ENCODE assay signal across 8 mouse cellular contexts in genomic region chr1:131555042-131555812, GRCm38 (mm10). TPM values are rescaled to one million over a fixed set of nuclear protein-coding genes. Genes with fewer than 3 reads are reported as not detected.
DNase-seq lines count a peak whose midpoint lies in the region; ATAC-seq and TF ChIP-seq lines count a peak whose summit lies in the region.

No protein-coding gene starts in this region.

- peaks cover 10% of the 10 kb centered on the region for H3K9me3 ChIP-seq in ES-Bruce4 (replicated peaks; ENCODE audit: control insufficient read depth, insufficient read depth, low read length, poor library complexity, severe bottlenecking)
- no peaks in the 10 kb centered on the region for H3K9me3 ChIP-seq in forebrain, embryonic 14.5 days (replicated peaks; ENCODE audit: control insufficient read depth, low read length)
- no peaks in the 10 kb centered on the region for H3K9me3 ChIP-seq in liver, embryonic 16.5 days (replicated peaks; ENCODE audit: control insufficient read depth, low read length)
- H3K9me3 ChIP-seq in neural tube, embryonic 13.5 days, result no peaks in the 10 kb centered on the region

- peak overlapping the region; percentile 36 for H3K4me2 ChIP-seq in forebrain, embryonic 14.5 days (ENCODE audit: low read length)
- H3K4me2 ChIP-seq in liver, embryonic 16.5 days (ENCODE audit: low read depth, low read length), result no peak overlapping the region
- H3K4me2 ChIP-seq in neural tube, embryonic 13.5 days, result peak overlapping the region; percentile 39

- no peak overlapping the region for H3K9ac ChIP-seq in ES-Bruce4 (ENCODE audit: low read depth, poor library complexity, severe bottlenecking)
- H3K9ac ChIP-seq in forebrain, embryonic 14.5 days (ENCODE audit: low read length), result peak overlapping the region; percentile 58
- H3K9ac ChIP-seq in liver, embryonic 16.5 days (ENCODE audit: low read depth, low read length), result no peak overlapping the region
- peak overlapping the region; percentile 62 for H3K9ac ChIP-seq in neural tube, embryonic 13.5 days

- TF ChIP-seq CTCF in ES-Bruce4 (IDR thresholded peaks at IDR 0.05; ENCODE audit: low read depth, low read length), result peak; percentile 70

- intact Hi-C loops in heart, postnatal 14 days (cut with DNase I), result loop anchor here (2.0 to 5.0 kb wide), 2 partner anchors 193 to 264 kb away; no protein-coding TSS in a partner anchor

- no peak overlapping the region for H3K27ac ChIP-seq in ES-Bruce4 (ENCODE audit: insufficient read depth, low read length)
- H3K27ac ChIP-seq in forebrain, embryonic 14.5 days (ENCODE audit: low read depth, low read length), result peak overlapping the region; percentile 59; the same call in 1 of the 2 replicates
- no peak overlapping the region for H3K27ac ChIP-seq in liver, embryonic 16.5 days (ENCODE audit: low read length)
- peak overlapping the region; percentile 79 for H3K27ac ChIP-seq in neural tube, embryonic 13.5 days (replicated peaks)

- no peaks in the 10 kb centered on the region for H3K27me3 ChIP-seq in ES-Bruce4 (ENCODE audit: control insufficient read depth, insufficient read depth, low read length, poor library complexity, severe bottlenecking)
- H3K27me3 ChIP-seq in forebrain, embryonic 14.5 days (replicated peaks; ENCODE audit: control insufficient read depth, insufficient read depth, low read length), result no peaks in the 10 kb centered on the region
- no peaks in the 10 kb centered on the region for H3K27me3 ChIP-seq in liver, embryonic 16.5 days (ENCODE audit: control insufficient read depth, insufficient read depth, low read depth, low read length)
- H3K27me3 ChIP-seq in neural tube, embryonic 13.5 days, result no peaks in the 10 kb centered on the region

- no peak overlapping the region for H3K4me3 ChIP-seq in ES-Bruce4 (ENCODE audit: low read depth, low read length)
- H3K4me3 ChIP-seq in forebrain, embryonic 14.5 days (ENCODE audit: low read depth, low read length), result no peak overlapping the region
- no peak overlapping the region for H3K4me3 ChIP-seq in liver, embryonic 16.5 days (ENCODE audit: low read depth, low read length)
- H3K4me3 ChIP-seq in neural tube, embryonic 13.5 days, result no peak overlapping the region

- peak; percentile 89 for ATAC-seq in cerebellum, adult (ENCODE audit: insufficient number of reproducible peaks, low FRiP score, low TSS enrichment)
- ATAC-seq in forebrain, embryonic 14.5 days, result peak; percentile 99
- ATAC-seq in liver, embryonic 16.5 days (ENCODE audit: low read depth), result 0 out of 2 replicates have a peak, but pooled peaks have one; percentile 27
- peak; percentile 98 for ATAC-seq in neural tube, embryonic 13.5 days (ENCODE audit: low read depth)

- TF ChIP-seq EP300 in ES-Bruce4 (IDR thresholded peaks at IDR 0.05; ENCODE audit: insufficient read depth, low read depth, low read length), result no peak

- WGBS in forebrain, embryonic 14.5 days, result 2% methylated on average over 13 of the region's 13 CpGs
- WGBS in large intestine, adult 2 months, result under 1% methylated on average over 13 of the region's 13 CpGs
- 5% methylated on average over 13 of the region's 13 CpGs for WGBS in liver, embryonic 16.5 days (ENCODE audit: insufficient replicate concordance)
- WGBS in neural tube, embryonic 13.5 days, result 11% methylated on average over 13 of the region's 13 CpGs

- H3K4me1 ChIP-seq in ES-Bruce4 (ENCODE audit: control insufficient read depth, insufficient read depth, low read length), result no peaks in the 10 kb centered on the region
- H3K4me1 ChIP-seq in forebrain, embryonic 14.5 days (ENCODE audit: control insufficient read depth, insufficient read depth, low read length), result peaks cover 4% of the 10 kb centered on the region; the same call in 1 of the 2 replicates
- no peaks in the 10 kb centered on the region for H3K4me1 ChIP-seq in liver, embryonic 16.5 days (ENCODE audit: control insufficient read depth, low read depth, low read length)
- peaks cover 4% of the 10 kb centered on the region for H3K4me1 ChIP-seq in neural tube, embryonic 13.5 days (replicated peaks)

- TF ChIP-seq POLR2A in ES-Bruce4 (IDR thresholded peaks at IDR 0.05; ENCODE audit: insufficient read depth, low read length), result no peak

- DNase-seq in forebrain, embryonic 14.5 days (ENCODE audit: low spot score), result peak; percentile 96
- peak; percentile 79 to 86 for DNase-seq in heart, postnatal 14 days
- DNase-seq in large intestine, adult 2 months (ENCODE audit: low read depth, low spot score), result peak; percentile 45
- peak; percentile 93 for DNase-seq in telencephalon, adult 2 months (ENCODE audit: low read depth, low spot score)

- no peaks in the 10 kb centered on the region for H3K36me3 ChIP-seq in ES-Bruce4 (ENCODE audit: control insufficient read depth, insufficient read depth, low read length, poor library complexity, severe bottlenecking)
- no peaks in the 10 kb centered on the region for H3K36me3 ChIP-seq in forebrain, embryonic 14.5 days (ENCODE audit: control insufficient read depth, insufficient read depth, low read length)
- H3K36me3 ChIP-seq in liver, embryonic 16.5 days (ENCODE audit: control insufficient read depth, insufficient read depth), result no peaks in the 10 kb centered on the region
- no peaks in the 10 kb centered on the region for H3K36me3 ChIP-seq in neural tube, embryonic 13.5 days

RNA-seq across cellular contexts. Expression of gene Fam72a, which starts 27.5 kb away (rescaled TPM):
- polyA plus RNA-seq in ES-Bruce4 (2011; ENCODE audit: insufficient read depth, insufficient read length, low read depth, missing spikeins), result 6.4 and 6.6 TPM in 2 replicates
- polyA plus RNA-seq in forebrain, embryonic 14.5 days (2014; fragmentation: Nextera tagmentation; extraction: Ambion mirVana), result 2.3 and 2.7 TPM in 2 replicates
- total RNA-seq in heart, postnatal 14 days (2021), result under 1 TPM; 0.83 to 0.93 TPM
- polyA plus RNA-seq in large intestine, adult 2 months (2012; rRNA removed), result 0.60 and 0.69 TPM in 2 replicates
- 0.97 and 1.3 TPM in 2 replicates for polyA plus RNA-seq in liver, embryonic 16.5 days (2015; fragmentation: Nextera tagmentation; extraction: Ambion mirVana)
- 0.84 and 1.7 TPM in 2 replicates for polyA plus RNA-seq in neural tube, embryonic 13.5 days (2015; fragmentation: Nextera tagmentation; extraction: Ambion mirVana)

RNA-seq across cellular contexts. Expression of gene Srgap2, which starts 28.1 kb away (rescaled TPM):
- 78.9 and 83.8 TPM in 2 replicates for polyA plus RNA-seq in ES-Bruce4 (2011; ENCODE audit: insufficient read depth, insufficient read length, low read depth, missing spikeins)
- polyA plus RNA-seq in forebrain, embryonic 14.5 days (2014; fragmentation: Nextera tagmentation; extraction: Ambion mirVana), result 15.3 and 22.4 TPM in 2 replicates
- total RNA-seq in heart, postnatal 14 days (2021), result 10 to 100 TPM; 25.0 to 29.4 TPM
- polyA plus RNA-seq in large intestine, adult 2 months (2012; rRNA removed), result 6.0 and 7.6 TPM in 2 replicates
- 3.7 and 5.3 TPM in 2 replicates for polyA plus RNA-seq in liver, embryonic 16.5 days (2015; fragmentation: Nextera tagmentation; extraction: Ambion mirVana)
- 13.4 and 18.4 TPM in 2 replicates for polyA plus RNA-seq in neural tube, embryonic 13.5 days (2015; fragmentation: Nextera tagmentation; extraction: Ambion mirVana)

RNA-seq across cellular contexts. Expression of gene Avpr1b, which starts 43.8 kb away (rescaled TPM):
- polyA plus RNA-seq in ES-Bruce4 (2011; ENCODE audit: insufficient read depth, insufficient read length, low read depth, missing spikeins), result 0.49 TPM in 1 of 2 replicates, not detected in the other
- polyA plus RNA-seq in forebrain, embryonic 14.5 days (2014; fragmentation: Nextera tagmentation; extraction: Ambion mirVana), result not detected in 2 replicates
- total RNA-seq in heart, postnatal 14 days (2021), result not detected
- polyA plus RNA-seq in large intestine, adult 2 months (2012; rRNA removed), result 0.03 and 0.07 TPM in 2 replicates
- polyA plus RNA-seq in liver, embryonic 16.5 days (2015; fragmentation: Nextera tagmentation; extraction: Ambion mirVana), result not detected in 2 replicates
- not detected in 2 replicates for polyA plus RNA-seq in neural tube, embryonic 13.5 days (2015; fragmentation: Nextera tagmentation; extraction: Ambion mirVana)

Comparison
In these comparisons a context has a peak if more than half of its experiments do, and no peak if none do; other contexts are left out.
1. H3K27ac ChIP-seq: peak in forebrain, embryonic 14.5 days (single experiment) and neural tube, embryonic 13.5 days (single experiment); none in ES-Bruce4 (single experiment) and liver, embryonic 16.5 days (single experiment).
2. H3K9ac ChIP-seq: peak in forebrain, embryonic 14.5 days (single experiment) and neural tube, embryonic 13.5 days (single experiment); none in ES-Bruce4 (single experiment) and liver, embryonic 16.5 days (single experiment).
3. ATAC-seq: peak in every context shown above with its lines; median percentile 99 in forebrain, embryonic 14.5 days; 98 in neural tube, embryonic 13.5 days; 89 in cerebellum, adult; 27 in liver, embryonic 16.5 days.
4. DNase-seq: peak in every context shown above with its lines; median percentile 96 in forebrain, embryonic 14.5 days; 93 in telencephalon, adult 2 months; 82 in heart, postnatal 14 days; 45 in large intestine, adult 2 months.